Mouse (Mus musculus) adrenal gland, adult 18-20 months (tissue): Measurements from ENCODE around the gene Fam214a. TPM values are rescaled to one million over a fixed set of nuclear protein-coding genes. Genes with fewer than 3 reads are reported as not detected.
"Not testable (repeated sequence)": the region's sequence is repeated elsewhere in the genome, so short reads cannot be mapped to it uniquely, and the experiment has no call there.

ENCODE experiments used
- DNase-seq, 2 experiments: peaks; one replicate each; pipeline ENCODE4 v3.0.0; 2021 to 2022; ENCODE audit warnings: low spot score in 2 of 2
- total RNA-seq, 2 experiments: library from RNA; stranded (reverse); gene quantifications; 1 replicate in 1 of 2; 2 replicates in 1 of 2; pipeline ENCODE4 v1.2.3; 2021

Fam214a gene
- total RNA-seq, 2 experiments from 2014 or later, result 65.1 to 78.0 TPM

GRCm38 (mm10) chr9:74977962-74978361 is 25.3 kb downstream of the Fam214a start:
- no peak for DNase-seq

- DNase-seq, result no peak
These were observed 26.2 kb downstream of the Fam214a start for GRCm38 (mm10) chr9:74978868-74979267.

- DNase-seq, result no peak
These were observed 26.7 kb downstream of the Fam214a start for GRCm38 (mm10) chr9:74979371-74979770.

- DNase-seq, result peak in 1 of 2 experiments; percentile 34
These were observed 27.2 kb downstream of the Fam214a start for GRCm38 (mm10) chr9:74979866-74980265.

- DNase-seq, result no peak
These were observed 29.0 kb downstream of the Fam214a start for GRCm38 (mm10) chr9:74981663-74982111.

GRCm38 (mm10) chr9:74982193-74982592 is 29.5 kb downstream of the Fam214a start:
- no peak for DNase-seq

- DNase-seq, result not testable (repeated sequence)
These were observed 30.0 kb downstream of the Fam214a start for GRCm38 (mm10) chr9:74982722-74983121.

- no peak for DNase-seq
These were observed 32.6 kb downstream of the Fam214a start for GRCm38 (mm10) chr9:74985173-74985715.

- no peak for DNase-seq
These were observed 33.1 kb downstream of the Fam214a start for GRCm38 (mm10) chr9:74985770-74986169.

- DNase-seq, result no peak
These were observed 36.3 kb downstream of the Fam214a start for GRCm38 (mm10) chr9:74988893-74989460.

- DNase-seq, result no peak
These were observed 37.3 kb downstream of the Fam214a start for GRCm38 (mm10) chr9:74989990-74990389.

GRCm38 (mm10) chr9:74994611-74995257 is 42.0 kb downstream of the Fam214a start:
- DNase-seq, result no peak

GRCm38 (mm10) chr9:74996349-74996748 is 43.7 kb downstream of the Fam214a start:
- DNase-seq, result no peak

- no peak for DNase-seq
These were observed 45.3 kb downstream of the Fam214a start for GRCm38 (mm10) chr9:74997976-74998375.

GRCm38 (mm10) chr9:75001006-75001405 is 48.3 kb downstream of the Fam214a start:
- DNase-seq, result no peak

- peak in 1 of 2 experiments; percentile 44 for DNase-seq
These were observed 49.0 kb downstream of the Fam214a start for GRCm38 (mm10) chr9:75001611-75002204.

- peak in 1 of 2 experiments; percentile 43 for DNase-seq
These were observed 49.6 kb downstream of the Fam214a start for GRCm38 (mm10) chr9:75002262-75002661.

GRCm38 (mm10) chr9:75004203-75004602 is 51.5 kb downstream of the Fam214a start:
- peak in 1 of 2 experiments; percentile 59 for DNase-seq

GRCm38 (mm10) chr9:75016591-75016990 is 63.9 kb downstream of the Fam214a start:
- DNase-seq, result no peak

- no peak for DNase-seq
These were observed 66.5 kb downstream of the Fam214a start for GRCm38 (mm10) chr9:75019181-75019580.

- DNase-seq, result no peak
These were observed 66.9 kb downstream of the Fam214a start for GRCm38 (mm10) chr9:75019592-75019991.

GRCm38 (mm10) chr9:75020561-75020960 is 67.9 kb downstream of the Fam214a start:
- no peak for DNase-seq
